In the genomic region with DNA sequence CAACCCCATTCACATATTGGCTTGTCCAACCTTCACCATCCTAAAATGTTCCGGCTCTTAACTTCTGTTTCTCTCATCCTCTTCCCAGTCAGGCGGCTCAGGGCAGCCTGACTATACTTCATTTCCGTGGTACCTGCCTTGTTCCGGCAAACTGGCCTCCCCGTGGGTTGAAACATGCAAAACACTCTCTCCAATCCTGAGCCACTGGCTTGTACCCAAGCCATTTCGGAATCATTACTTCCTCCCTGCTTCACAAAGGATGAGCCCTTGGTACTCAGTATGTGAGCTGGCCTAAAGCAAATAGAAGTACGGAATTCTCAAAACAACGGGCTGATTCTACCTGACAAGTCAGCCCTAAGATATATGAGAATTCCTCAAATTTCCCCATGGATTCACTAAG, we compare ENCODE assay signal across 27 mouse cellular contexts.
"Had no signal": no experiment of that assay in that cellular context is flagged by ENCODE, and none has a peak within 500 bp of the region (broad histone marks: within the 10 kb centered on the region; RNA-seq: fewer than 3 reads in every experiment).

No protein-coding gene starts in this region.

- H3K4me1 ChIP-seq: heart, embryonic 10.5 days; heart, embryonic 12.5 days; hindbrain, embryonic 10.5 days; hindbrain, embryonic 12.5 days; intestine, embryonic 15.5 days; limb, embryonic 10.5 days; limb, embryonic 12.5 days; liver, embryonic 13.5 days had no signal

- H3K4me3 ChIP-seq: gastrocnemius, adult 2 months; heart, embryonic 10.5 days; heart, embryonic 12.5 days; hindbrain, embryonic 10.5 days; hindbrain, embryonic 12.5 days; intestine, embryonic 15.5 days; layer of hippocampus, adult 2 months; left cerebral cortex, adult 2 months; limb, embryonic 10.5 days; limb, embryonic 12.5 days; liver, embryonic 13.5 days had no signal

- H3K27me3 ChIP-seq: heart, embryonic 12.5 days; hindbrain, embryonic 12.5 days; intestine, embryonic 15.5 days; limb, embryonic 12.5 days; liver, embryonic 13.5 days had no signal

- DNase-seq: gastrocnemius, adult 2 months; gastrocnemius, postnatal 10 days; gastrocnemius, postnatal 25 days; heart, adult 18-20 months; heart, postnatal 10 days; heart, postnatal 4 days; kidney, adult 18-20 months; kidney, adult 8-10 months; kidney, postnatal 10 days; kidney, postnatal 25 days; kidney, postnatal 4 days; liver; liver, embryonic 13.5 days had no signal

- H3K4me2 ChIP-seq: heart, embryonic 12.5 days; hindbrain, embryonic 12.5 days; hindbrain, embryonic 14.5 days; intestine, embryonic 15.5 days; limb, embryonic 12.5 days; liver, embryonic 11.5 days; liver, embryonic 13.5 days had no signal

- H3K27ac ChIP-seq: gastrocnemius, adult 2 months; heart, embryonic 10.5 days; hindbrain, embryonic 10.5 days; hindbrain, embryonic 12.5 days; hindbrain, embryonic 14.5 days; intestine, embryonic 15.5 days; layer of hippocampus, adult 2 months; left cerebral cortex, adult 2 months; limb, embryonic 10.5 days; limb, embryonic 12.5 days; liver, embryonic 13.5 days had no signal

- H3K9ac ChIP-seq: heart, embryonic 12.5 days; hindbrain, embryonic 12.5 days; hindbrain, embryonic 14.5 days; intestine, embryonic 15.5 days; limb, embryonic 12.5 days; liver, embryonic 13.5 days had no signal

- ATAC-seq: hindbrain, embryonic 16.5 days; inflammation-experienced regulatory T-cells, adult 6 months; intestine, embryonic 15.5 days; intestine, postnatal 0 days had no signal

- H3K9me3 ChIP-seq: intestine, embryonic 15.5 days; limb, embryonic 10.5 days; liver, embryonic 13.5 days had no signal

- H3K36me3 ChIP-seq: heart, embryonic 10.5 days; heart, embryonic 12.5 days; hindbrain, embryonic 10.5 days; hindbrain, embryonic 12.5 days; intestine, embryonic 15.5 days; limb, embryonic 10.5 days; limb, embryonic 12.5 days; liver, embryonic 13.5 days had no signal
